Mouse (Mus musculus): ENCODE measurements around the gene Gm20715. TPM values are rescaled to one million over a fixed set of nuclear protein-coding genes. Genes with fewer than 3 reads are reported as not detected.

The Gm20715 gene
- polyA plus RNA-seq, 1 experiment, result not detected

- no peak for TF ChIP-seq GATA1 (IDR thresholded peaks at IDR 0.05; ENCODE audit: low read length)
- TF ChIP-seq TAL1 (IDR thresholded peaks at IDR 0.05; ENCODE audit: low read length), result no peak
- Histone ChIP-seq H3K4me1 (ENCODE audit: control insufficient read depth) (peaks cover 10% of the 10 kb centered on the region; the same call in 1 of the 2 replicates), H3K9me3 (ENCODE audit: control insufficient read depth, low read length) (no peaks in the 10 kb centered on the region), H3K27me3 (ENCODE audit: control insufficient read depth) (no peaks in the 10 kb centered on the region), H3K4me3 (replicated peaks) (no peak overlapping the region), H3K36me3 (ENCODE audit: control insufficient read depth) (peaks cover 3% of the 10 kb centered on the region; the same call in 1 of the 2 replicates)
Observed at GRCm38 (mm10) chr7:6372993-6373392, 37.1 kb upstream of the Gm20715 start.

- TF ChIP-seq GATA1 (IDR thresholded peaks at IDR 0.05; ENCODE audit: low read length), result no peak
- TF ChIP-seq TAL1 (IDR thresholded peaks at IDR 0.05; ENCODE audit: low read length), result no peak
- Histone ChIP-seq H3K4me3 (replicated peaks) (no peak overlapping the region), H3K9me3 (ENCODE audit: control insufficient read depth, low read length) (no peaks in the 10 kb centered on the region), H3K36me3 (ENCODE audit: control insufficient read depth) (peaks cover 6% of the 10 kb centered on the region; the same call in 1 of the 2 replicates), H3K4me1 (ENCODE audit: control insufficient read depth) (peaks cover 17% of the 10 kb centered on the region), H3K27me3 (ENCODE audit: control insufficient read depth) (peaks cover 3% of the 10 kb centered on the region; the same call in 1 of the 2 replicates)
Observed at GRCm38 (mm10) chr7:6378441-6378840, 31.6 kb upstream of the Gm20715 start.

GRCm38 (mm10) chr7:6381431-6381830, 28.6 kb upstream of the Gm20715 start:
- Histone ChIP-seq H3K4me1 (ENCODE audit: control insufficient read depth) (peaks cover 24% of the 10 kb centered on the region), H3K36me3 (ENCODE audit: control insufficient read depth) (peaks cover 3% of the 10 kb centered on the region; the same call in 1 of the 2 replicates), H3K27me3 (ENCODE audit: control insufficient read depth) (peaks cover 9% of the 10 kb centered on the region), H3K4me3 (replicated peaks) (no peak overlapping the region), H3K9me3 (ENCODE audit: control insufficient read depth, low read length) (no peaks in the 10 kb centered on the region)
- TF ChIP-seq TAL1 (IDR thresholded peaks at IDR 0.05; ENCODE audit: low read length) (no peak), GATA1 (IDR thresholded peaks at IDR 0.05; ENCODE audit: low read length) (no peak)

GRCm38 (mm10) chr7:6383044-6383455, 27.0 kb upstream of the Gm20715 start, which contains the start of gene Zfp28:
Gene Zfp28, plus strand, starts transcription at chr7:6383295.
- TF ChIP-seq GATA1 (IDR thresholded peaks at IDR 0.05; ENCODE audit: low read length) (no peak), TAL1 (IDR thresholded peaks at IDR 0.05; ENCODE audit: low read length) (no peak)
- peaks cover 24% of the 10 kb centered on the region for H3K4me1 ChIP-seq (ENCODE audit: control insufficient read depth)
- no peaks in the 10 kb centered on the region for H3K9me3 ChIP-seq (ENCODE audit: control insufficient read depth, low read length)
- H3K27me3 ChIP-seq (ENCODE audit: control insufficient read depth), result peaks cover 9% of the 10 kb centered on the region
- H3K36me3 ChIP-seq (ENCODE audit: control insufficient read depth), result peaks cover 3% of the 10 kb centered on the region; the same call in 1 of the 2 replicates
- peak within 1 kb of the TSS; percentile 69 for H3K4me3 ChIP-seq (replicated peaks)

- H3K4me1 ChIP-seq (ENCODE audit: control insufficient read depth), result peaks cover 24% of the 10 kb centered on the region
- H3K4me3 ChIP-seq (replicated peaks), result no peak overlapping the region
- TF ChIP-seq TAL1 (IDR thresholded peaks at IDR 0.05; ENCODE audit: low read length) (no peak), GATA1 (IDR thresholded peaks at IDR 0.05; ENCODE audit: low read length) (no peak)
- H3K27me3 ChIP-seq (ENCODE audit: control insufficient read depth), result peaks cover 9% of the 10 kb centered on the region
- no peaks in the 10 kb centered on the region for H3K9me3 ChIP-seq (ENCODE audit: control insufficient read depth, low read length)
- no peaks in the 10 kb centered on the region for H3K36me3 ChIP-seq (ENCODE audit: control insufficient read depth)
Observed at GRCm38 (mm10) chr7:6384011-6384410, 26.1 kb upstream of the Gm20715 start.

GRCm38 (mm10) chr7:6386995-6387394, 23.1 kb upstream of the Gm20715 start:
- Histone ChIP-seq H3K4me1 (ENCODE audit: control insufficient read depth) (peaks cover 22% of the 10 kb centered on the region), H3K9me3 (ENCODE audit: control insufficient read depth, low read length) (no peaks in the 10 kb centered on the region), H3K27me3 (ENCODE audit: control insufficient read depth) (peaks cover 9% of the 10 kb centered on the region), H3K4me3 (replicated peaks) (no peak overlapping the region), H3K36me3 (ENCODE audit: control insufficient read depth) (no peaks in the 10 kb centered on the region; the same call in 1 of the 2 replicates)
- TF ChIP-seq TAL1 (IDR thresholded peaks at IDR 0.05; ENCODE audit: low read length) (no peak), GATA1 (IDR thresholded peaks at IDR 0.05; ENCODE audit: low read length) (no peak)

- H3K9me3 ChIP-seq (ENCODE audit: control insufficient read depth, low read length), result peaks cover under 1% of the 10 kb centered on the region; the same call in 1 of the 2 replicates
Observed at GRCm38 (mm10) chr7:6388971-6389370, 21.1 kb upstream of the Gm20715 start.

GRCm38 (mm10) chr7:6389449-6389848, 20.6 kb upstream of the Gm20715 start:
- no peak for TF ChIP-seq TAL1 (IDR thresholded peaks at IDR 0.05; ENCODE audit: low read length)
- TF ChIP-seq GATA1 (IDR thresholded peaks at IDR 0.05; ENCODE audit: low read length), result no peak
- no peaks in the 10 kb centered on the region; the same call in 1 of the 2 replicates for H3K36me3 ChIP-seq (ENCODE audit: control insufficient read depth)
- no peaks in the 10 kb centered on the region for H3K27me3 ChIP-seq (ENCODE audit: control insufficient read depth)
- no peaks in the 10 kb centered on the region for H3K4me1 ChIP-seq (ENCODE audit: control insufficient read depth)
- no peak overlapping the region for H3K4me3 ChIP-seq (replicated peaks)
- H3K9me3 ChIP-seq (ENCODE audit: control insufficient read depth, low read length), result peaks cover 3% of the 10 kb centered on the region; the same call in 1 of the 2 replicates

More at GRCm38 (mm10) chr7:6388971-6389370, 21.1 kb upstream of the Gm20715 start:
- H3K4me3 ChIP-seq (replicated peaks), result no peak overlapping the region
- H3K4me1 ChIP-seq (ENCODE audit: control insufficient read depth), result peaks cover 2% of the 10 kb centered on the region
- H3K27me3 ChIP-seq (ENCODE audit: control insufficient read depth), result peaks cover under 1% of the 10 kb centered on the region; the same call in 1 of the 2 replicates
- no peak for TF ChIP-seq GATA1 (IDR thresholded peaks at IDR 0.05; ENCODE audit: low read length)
- no peak for TF ChIP-seq TAL1 (IDR thresholded peaks at IDR 0.05; ENCODE audit: low read length)
- no peaks in the 10 kb centered on the region; the same call in 1 of the 2 replicates for H3K36me3 ChIP-seq (ENCODE audit: control insufficient read depth)

- Histone ChIP-seq H3K27me3 (ENCODE audit: control insufficient read depth) (no peaks in the 10 kb centered on the region), H3K36me3 (ENCODE audit: control insufficient read depth) (peaks cover 2% of the 10 kb centered on the region; the same call in 1 of the 2 replicates), H3K4me1 (ENCODE audit: control insufficient read depth) (peaks cover 6% of the 10 kb centered on the region), H3K4me3 (replicated peaks) (peak within 1 kb of the TSS; percentile 63), H3K9me3 (ENCODE audit: control insufficient read depth, low read length) (peaks cover 3% of the 10 kb centered on the region; the same call in 1 of the 2 replicates)
- no peak for TF ChIP-seq TAL1 (IDR thresholded peaks at IDR 0.05; ENCODE audit: low read length)
- no peak for TF ChIP-seq GATA1 (IDR thresholded peaks at IDR 0.05; ENCODE audit: low read length)
Observed at GRCm38 (mm10) chr7:6397996-6398975, 11.8 kb upstream of the Gm20715 start, which contains the start of gene Smim17. Gene Smim17, plus strand, starts transcription at chr7:6398715.

All from erythroblast, embryonic 14.5 days (primary cell).